Mouse (Mus musculus): ENCODE data around the gene Skp1a. TPM values are rescaled to one million over a fixed set of nuclear protein-coding genes. Genes with fewer than 3 reads are reported as not detected.

Skp1a gene
- total RNA-seq, 1 experiment = 317 TPM

GRCm38 (mm10) chr11:52292346-52292745 lies 60.6 kb downstream of the Skp1a start:
- no peak for TF ChIP-seq ZNF384 (IDR thresholded peaks at IDR 0.05; ENCODE audit: low read depth, low read length)
- in situ Hi-C loops (cut with MboI; ENCODE audit: low sequenced_read_pairs in 2 of 2, unreplicated experiment in 2 of 2) = no loop called here

GRCm38 (mm10) chr11:52292894-52293293 lies 61.1 kb downstream of the Skp1a start:
- in situ Hi-C loops (cut with MboI; ENCODE audit: low sequenced_read_pairs in 2 of 2, unreplicated experiment in 2 of 2) = no loop called here
- no peaks in the 10 kb centered on the region for H3K9me3 ChIP-seq (ENCODE audit: control insufficient read depth, insufficient read depth, low read depth, low read length)
- no peak for DNase-seq (ENCODE audit: low read depth, low spot score)
- TF ChIP-seq ZC3H11A (IDR thresholded peaks at IDR 0.05; ENCODE audit: borderline replicate concordance, low read depth, low read length) (no peak), HCFC1 (IDR thresholded peaks at IDR 0.05; ENCODE audit: borderline replicate concordance, insufficient read depth, low read length) (no peak), CHD2 (IDR thresholded peaks at IDR 0.05; ENCODE audit: low read depth, low read length) (no peak), MAFK (IDR thresholded peaks at IDR 0.05; ENCODE audit: insufficient read depth, low read depth, low read length) (no peak), ZNF384 (IDR thresholded peaks at IDR 0.05; ENCODE audit: low read depth, low read length) (no peak)
- H3K4me1 ChIP-seq (ENCODE audit: control insufficient read depth in 2 of 2, insufficient read depth in 2 of 2, low read length in 2 of 2, poor library complexity in 1 of 2) = peaks cover 0 to 5% of the 10 kb centered on the region in 2 experiments; a peak in 2 of 4 replicates
- no peaks in the 10 kb centered on the region for H3K36me3 ChIP-seq (ENCODE audit: control insufficient read depth, insufficient read depth, low read length, poor library complexity, severe bottlenecking)
- H3K27ac ChIP-seq (ENCODE audit: insufficient read depth, low read depth, low read length, poor library complexity, severe bottlenecking) = no peak overlapping the region
- no peak overlapping the region for H3K9ac ChIP-seq (ENCODE audit: insufficient read depth, low read depth, low read length, poor library complexity, severe bottlenecking)
- H3K4me3 ChIP-seq (ENCODE audit: insufficient read depth in 1 of 2, low read depth in 1 of 2, low read length in 2 of 2, poor library complexity in 1 of 2, severe bottlenecking in 1 of 2) = no peak overlapping the region

More at GRCm38 (mm10) chr11:52292346-52292745, 60.6 kb downstream of the Skp1a start:
- Histone ChIP-seq H3K27ac (ENCODE audit: insufficient read depth, low read depth, low read length, poor library complexity, severe bottlenecking) (no peak overlapping the region), H3K36me3 (ENCODE audit: control insufficient read depth, insufficient read depth, low read length, poor library complexity, severe bottlenecking) (no peaks in the 10 kb centered on the region), H3K9me3 (ENCODE audit: control insufficient read depth, insufficient read depth, low read depth, low read length) (no peaks in the 10 kb centered on the region), H3K9ac (ENCODE audit: insufficient read depth, low read depth, low read length, poor library complexity, severe bottlenecking) (no peak overlapping the region), H3K4me3 (ENCODE audit: insufficient read depth in 1 of 2, low read depth in 1 of 2, low read length in 2 of 2, poor library complexity in 1 of 2, severe bottlenecking in 1 of 2) (no peak overlapping the region), H3K4me1 (ENCODE audit: control insufficient read depth in 2 of 2, insufficient read depth in 2 of 2, low read length in 2 of 2, poor library complexity in 1 of 2) (peaks cover 0 to 5% of the 10 kb centered on the region in 2 experiments; a peak in 2 of 4 replicates)
- no peak for DNase-seq (ENCODE audit: low read depth, low spot score)

- in situ Hi-C loops (cut with MboI; ENCODE audit: low sequenced_read_pairs in 2 of 2, unreplicated experiment in 2 of 2) = no loop called here
- no peaks in the 10 kb centered on the region for H3K36me3 ChIP-seq (ENCODE audit: control insufficient read depth, insufficient read depth, low read length, poor library complexity, severe bottlenecking)
- no peak for DNase-seq (ENCODE audit: low read depth, low spot score)
- no peaks in the 10 kb centered on the region for H3K9me3 ChIP-seq (ENCODE audit: control insufficient read depth, insufficient read depth, low read depth, low read length)
- no peak overlapping the region for H3K27ac ChIP-seq (ENCODE audit: insufficient read depth, low read depth, low read length, poor library complexity, severe bottlenecking)
- H3K9ac ChIP-seq (ENCODE audit: insufficient read depth, low read depth, low read length, poor library complexity, severe bottlenecking) = no peak overlapping the region
- TF ChIP-seq MAFK (IDR thresholded peaks at IDR 0.05; ENCODE audit: insufficient read depth, low read depth, low read length) (no peak), HCFC1 (IDR thresholded peaks at IDR 0.05; ENCODE audit: borderline replicate concordance, insufficient read depth, low read length) (no peak), ZC3H11A (IDR thresholded peaks at IDR 0.05; ENCODE audit: borderline replicate concordance, low read depth, low read length) (no peak), ZNF384 (IDR thresholded peaks at IDR 0.05; ENCODE audit: low read depth, low read length) (no peak), CHD2 (IDR thresholded peaks at IDR 0.05; ENCODE audit: low read depth, low read length) (no peak)
- H3K4me3 ChIP-seq (ENCODE audit: insufficient read depth in 1 of 2, low read depth in 1 of 2, low read length in 2 of 2, poor library complexity in 1 of 2, severe bottlenecking in 1 of 2) = no peak overlapping the region
- peaks cover 0 to 7% of the 10 kb centered on the region in 2 experiments; a peak in 2 of 4 replicates for H3K4me1 ChIP-seq (ENCODE audit: control insufficient read depth in 2 of 2, insufficient read depth in 2 of 2, low read length in 2 of 2, poor library complexity in 1 of 2)
These were observed 62.3 kb downstream of the Skp1a start for GRCm38 (mm10) chr11:52294103-52294502.

Other genes with a start within 250 kb of the Skp1a start
- 47.9 and 58.3 TPM in 2 replicates for gene Ube2b, start 231.2 kb upstream of the Skp1a start, total RNA-seq (2012; rRNA removed)
- gene Cdkl3, start 227.8 kb upstream of the Skp1a start, total RNA-seq (2012; rRNA removed) = 3.6 and 4.6 TPM in 2 replicates
- 51.1 and 70.4 TPM in 2 replicates for gene Ppp2ca, start 133.3 kb upstream of the Skp1a start, total RNA-seq (2012; rRNA removed)
- not detected in 2 replicates for gene Olfr1373, start 86.5 kb upstream of the Skp1a start, total RNA-seq (2012; rRNA removed)
- not detected in 2 replicates for gene Olfr1371, start 18.0 kb upstream of the Skp1a start, total RNA-seq (2012; rRNA removed)
- 8.1 and 8.4 TPM in 2 replicates for gene Tcf7, start 51.0 kb downstream of the Skp1a start, total RNA-seq (2012; rRNA removed)
- 238 and 268 TPM in 2 replicates for gene Vdac1, start 128.9 kb downstream of the Skp1a start, total RNA-seq (2012; rRNA removed)
- gene 9530068E07Rik, start 164.4 kb downstream of the Skp1a start, total RNA-seq (2012; rRNA removed) = 54.7 and 55.0 TPM in 2 replicates